Comparison of ENCODE assay signal across 8 mouse cellular contexts in the genomic region with DNA sequence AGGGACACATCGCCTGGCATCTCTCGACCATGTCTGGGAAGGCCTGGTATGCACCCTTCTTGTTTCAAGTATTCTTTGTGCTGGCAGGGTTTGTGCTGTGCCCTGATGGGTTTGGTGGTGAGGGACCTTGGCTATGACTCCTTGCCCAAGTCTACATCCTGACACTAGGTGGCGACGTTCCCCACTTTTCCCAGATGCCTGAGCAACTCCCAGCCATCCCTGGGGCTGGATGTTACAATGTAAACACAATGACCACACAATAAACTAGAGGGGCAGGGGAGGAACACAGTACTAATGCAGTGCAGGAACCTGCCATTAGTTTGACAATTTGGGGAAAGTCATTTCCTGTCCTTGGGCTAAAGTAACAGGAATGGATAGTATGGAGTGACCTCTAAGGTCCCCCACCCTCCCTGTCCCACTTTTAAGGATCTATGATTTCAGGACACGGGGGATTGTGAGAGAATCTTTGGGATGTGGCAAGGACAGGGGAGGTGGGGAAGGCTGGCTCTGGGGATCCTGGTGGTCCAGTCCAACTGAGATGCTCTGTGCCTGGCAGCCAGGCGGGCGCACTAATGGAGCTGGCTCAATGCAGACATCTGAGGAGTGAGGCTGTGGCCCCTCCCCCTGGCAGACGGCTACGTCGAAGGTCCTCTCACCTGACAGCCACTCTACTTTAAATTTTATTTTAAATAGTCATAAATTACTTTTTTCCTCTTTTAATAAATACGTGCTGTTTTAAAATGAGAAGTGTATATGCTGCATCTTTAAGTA.
DNase-seq lines count a peak whose midpoint lies in the region; ATAC-seq and TF ChIP-seq lines count a peak whose summit lies in the region.

No protein-coding gene starts in this region.

- no peaks in the 10 kb centered on the region for H3K4me1 ChIP-seq in ES-Bruce4 (ENCODE audit: control insufficient read depth, insufficient read depth, low read length)
- peaks cover 9% of the 10 kb centered on the region for H3K4me1 ChIP-seq in embryonic facial prominence, embryonic 10.5 days
- H3K4me1 ChIP-seq in heart, embryonic 16.5 days (ENCODE audit: control insufficient read depth, insufficient read depth, low read length), result no peaks in the 10 kb centered on the region; the same call in 1 of the 2 replicates
- no peaks in the 10 kb centered on the region for H3K4me1 ChIP-seq in liver, postnatal 0 days (ENCODE audit: insufficient read depth)
- no peaks in the 10 kb centered on the region for H3K4me1 ChIP-seq in neural tube, embryonic 15.5 days

- H3K27me3 ChIP-seq in ES-Bruce4 (ENCODE audit: control insufficient read depth, insufficient read depth, low read length, poor library complexity, severe bottlenecking), result no peaks in the 10 kb centered on the region
- H3K27me3 ChIP-seq in embryonic facial prominence, embryonic 10.5 days (replicated peaks; ENCODE audit: low read depth, poor library complexity, severe bottlenecking), result no peaks in the 10 kb centered on the region
- H3K27me3 ChIP-seq in heart, embryonic 16.5 days (ENCODE audit: control insufficient read depth, insufficient read depth, low read length), result no peaks in the 10 kb centered on the region
- H3K27me3 ChIP-seq in liver, postnatal 0 days (ENCODE audit: insufficient read depth, low read length), result no peaks in the 10 kb centered on the region
- no peaks in the 10 kb centered on the region for H3K27me3 ChIP-seq in neural tube, embryonic 15.5 days (replicated peaks)

- ATAC-seq in heart, embryonic 16.5 days (replicated peaks; ENCODE audit: extremely low read depth, insufficient read depth, low FRiP score), result peak; percentile 45; the same call in 1 of the 2 replicates
- peak; percentile 62 for ATAC-seq in liver, postnatal 0 days
- ATAC-seq in neural tube, embryonic 15.5 days (ENCODE audit: low FRiP score), result peak; percentile 35; the same call in 1 of the 2 replicates

- no peaks in the 10 kb centered on the region for H3K9me3 ChIP-seq in ES-Bruce4 (replicated peaks; ENCODE audit: control insufficient read depth, insufficient read depth, low read length, poor library complexity, severe bottlenecking)
- H3K9me3 ChIP-seq in embryonic facial prominence, embryonic 10.5 days, result no peaks in the 10 kb centered on the region
- no peaks in the 10 kb centered on the region for H3K9me3 ChIP-seq in heart, embryonic 16.5 days (replicated peaks; ENCODE audit: control insufficient read depth, low read length)
- no peaks in the 10 kb centered on the region for H3K9me3 ChIP-seq in liver, postnatal 0 days (ENCODE audit: low read length)
- no peaks in the 10 kb centered on the region for H3K9me3 ChIP-seq in neural tube, embryonic 15.5 days (replicated peaks)

- peak; percentile 86 for DNase-seq in adrenal gland, postnatal 10 days
- peak; percentile 79 for DNase-seq in embryonic facial prominence, embryonic 10.5 days (ENCODE audit: low spot score)
- peak; percentile 88 for DNase-seq in kidney, postnatal 10 days
- DNase-seq in liver, postnatal 0 days, result peak; percentile 77
- DNase-seq in yolk sac, embryonic 10.5 days (ENCODE audit: low spot score), result peak; percentile 56

- H3K4me3 ChIP-seq in ES-Bruce4 (ENCODE audit: low read depth, low read length), result no peak overlapping the region
- H3K4me3 ChIP-seq in embryonic facial prominence, embryonic 10.5 days, result no peak overlapping the region
- H3K4me3 ChIP-seq in heart, embryonic 16.5 days (ENCODE audit: low read length), result no peak overlapping the region
- H3K4me3 ChIP-seq in liver, postnatal 0 days (ENCODE audit: low read depth, low read length), result no peak overlapping the region
- no peak overlapping the region for H3K4me3 ChIP-seq in neural tube, embryonic 15.5 days (replicated peaks)

- H3K36me3 ChIP-seq in ES-Bruce4 (ENCODE audit: control insufficient read depth, insufficient read depth, low read length, poor library complexity, severe bottlenecking), result no peaks in the 10 kb centered on the region
- H3K36me3 ChIP-seq in embryonic facial prominence, embryonic 10.5 days (replicated peaks), result peaks cover 44% of the 10 kb centered on the region
- peaks cover 31% of the 10 kb centered on the region for H3K36me3 ChIP-seq in heart, embryonic 16.5 days (ENCODE audit: control insufficient read depth, insufficient read depth)
- peaks cover 5% of the 10 kb centered on the region for H3K36me3 ChIP-seq in liver, postnatal 0 days (replicated peaks; ENCODE audit: insufficient read depth, low read length)
- peaks cover 21% of the 10 kb centered on the region for H3K36me3 ChIP-seq in neural tube, embryonic 15.5 days

- TF ChIP-seq POLR2A in ES-Bruce4 (IDR thresholded peaks at IDR 0.05; ENCODE audit: insufficient read depth, low read length), result no peak

- no peak for TF ChIP-seq EP300 in ES-Bruce4 (IDR thresholded peaks at IDR 0.05; ENCODE audit: insufficient read depth, low read depth, low read length)
- no peak for TF ChIP-seq EP300 in liver, postnatal 0 days (IDR thresholded peaks at IDR 0.05; ENCODE audit: low read depth)

- H3K27ac ChIP-seq in ES-Bruce4 (ENCODE audit: insufficient read depth, low read length), result no peak overlapping the region
- H3K27ac ChIP-seq in embryonic facial prominence, embryonic 10.5 days (replicated peaks), result no peak overlapping the region
- no peak overlapping the region for H3K27ac ChIP-seq in heart, embryonic 16.5 days (ENCODE audit: low read length)
- H3K27ac ChIP-seq in liver, postnatal 0 days (ENCODE audit: low read depth), result no peak overlapping the region
- H3K27ac ChIP-seq in neural tube, embryonic 15.5 days (replicated peaks), result no peak overlapping the region

- H3K9ac ChIP-seq in ES-Bruce4 (ENCODE audit: low read depth, poor library complexity, severe bottlenecking), result no peak overlapping the region
- no peak overlapping the region for H3K9ac ChIP-seq in heart, embryonic 16.5 days (ENCODE audit: low read length)
- no peak overlapping the region for H3K9ac ChIP-seq in liver, postnatal 0 days (replicated peaks)
- no peak overlapping the region for H3K9ac ChIP-seq in neural tube, embryonic 15.5 days (replicated peaks)

- no peak overlapping the region for H3K4me2 ChIP-seq in heart, embryonic 16.5 days (ENCODE audit: low read depth, low read length)
- no peak overlapping the region for H3K4me2 ChIP-seq in liver, postnatal 0 days (ENCODE audit: low read depth, low read length)
- H3K4me2 ChIP-seq in neural tube, embryonic 15.5 days, result no peak overlapping the region

- TF ChIP-seq CTCF in ES-Bruce4 (IDR thresholded peaks at IDR 0.05; ENCODE audit: low read depth, low read length), result peak; percentile 97
- peak; percentile 85 for TF ChIP-seq CTCF in liver, postnatal 0 days (IDR thresholded peaks at IDR 0.05; ENCODE audit: low read depth)

- 45% methylated on average over 11 of the region's 11 CpGs for WGBS in embryonic facial prominence, embryonic 10.5 days
- 50% methylated on average over 11 of the region's 11 CpGs for WGBS in heart, embryonic 16.5 days
- WGBS in liver, postnatal 0 days (ENCODE audit: insufficient replicate concordance), result 52% methylated on average over 11 of the region's 11 CpGs
- WGBS in neural tube, embryonic 15.5 days, result 44% methylated on average over 11 of the region's 11 CpGs
